Mouse (Mus musculus): ENCODE data around the gene Rasgrf2.

GRCm38 (mm10) chr13:92150551-92150950 is 19.1 kb upstream of the Rasgrf2 start:
- TF ChIP-seq CTCF (conservative IDR thresholded peaks at IDR 0.05; ENCODE audit: insufficient read depth, insufficient read length, low read depth, low read length): no peak
- TF ChIP-seq POLR2A (IDR thresholded peaks at IDR 0.05; ENCODE audit: low read depth, low read length): no peak
